Mouse (Mus musculus): ENCODE measurements at regions not wholly inside any gene's neighbourhood (a gene's known extent, or its start where the extent isn't known, plus 50 kb on each side); places are given as distances from the start of the nearest gene placed in this dataset.

- 25% methylated on average over 2 of the region's 2 CpGs for WGBS
- ATAC-seq (ENCODE audit: insufficient number of reproducible peaks, low FRiP score): no peak
- no peak overlapping the region for H3K9ac ChIP-seq
- H3K27me3 ChIP-seq (replicated peaks): no peaks in the 10 kb centered on the region
- H3K4me2 ChIP-seq: no peak overlapping the region
- H3K4me3 ChIP-seq: no peak overlapping the region
- H3K4me1 ChIP-seq (replicated peaks): no peaks in the 10 kb centered on the region
- no peaks in the 10 kb centered on the region for H3K9me3 ChIP-seq (replicated peaks)
- no peak overlapping the region for H3K27ac ChIP-seq (ENCODE audit: poor library complexity, severe bottlenecking)
- no peaks in the 10 kb centered on the region for H3K36me3 ChIP-seq
Observed at GRCm38 (mm10) chr12:42987018-42987606, 1223.0 kb downstream of the Dnajb9 start.

- Histone ChIP-seq H3K9ac (no peak overlapping the region), H3K27me3 (replicated peaks) (no peaks in the 10 kb centered on the region), H3K9me3 (replicated peaks) (no peaks in the 10 kb centered on the region), H3K4me2 (no peak overlapping the region), H3K4me3 (no peak overlapping the region), H3K36me3 (no peaks in the 10 kb centered on the region), H3K4me1 (replicated peaks) (no peaks in the 10 kb centered on the region), H3K27ac (ENCODE audit: poor library complexity, severe bottlenecking) (no peak overlapping the region)
- no peak for ATAC-seq (ENCODE audit: insufficient number of reproducible peaks, low FRiP score)
- 69% methylated on average over 1 of the region's 1 CpGs for WGBS
Observed at GRCm38 (mm10) chr12:42986505-42986904, 1223.6 kb downstream of the Dnajb9 start.

- Histone ChIP-seq H3K27me3 (replicated peaks) (no peaks in the 10 kb centered on the region), H3K36me3 (no peaks in the 10 kb centered on the region), H3K27ac (ENCODE audit: poor library complexity, severe bottlenecking) (no peak overlapping the region), H3K4me1 (replicated peaks) (no peaks in the 10 kb centered on the region), H3K9me3 (replicated peaks) (no peaks in the 10 kb centered on the region), H3K4me3 (no peak overlapping the region), H3K4me2 (no peak overlapping the region), H3K9ac (no peak overlapping the region)
- 72% methylated on average over 1 of the region's 1 CpGs for WGBS
- ATAC-seq (ENCODE audit: insufficient number of reproducible peaks, low FRiP score): no peak
Observed at GRCm38 (mm10) chr12:42986096-42986495, 1224.0 kb downstream of the Dnajb9 start.

- no peak for ATAC-seq (ENCODE audit: insufficient number of reproducible peaks, low FRiP score)
- no peaks in the 10 kb centered on the region for H3K36me3 ChIP-seq
- 67% methylated on average over 3 of the region's 3 CpGs for WGBS
Observed at GRCm38 (mm10) chr12:42978828-42979227, 1231.3 kb downstream of the Dnajb9 start.

GRCm38 (mm10) chr12:42972766-42973165 lies 1237.4 kb downstream of the Dnajb9 start:
- Histone ChIP-seq H3K9me3 (replicated peaks) (no peaks in the 10 kb centered on the region), H3K4me2 (no peak overlapping the region), H3K36me3 (no peaks in the 10 kb centered on the region), H3K4me3 (no peak overlapping the region), H3K9ac (no peak overlapping the region), H3K27me3 (replicated peaks) (no peaks in the 10 kb centered on the region), H3K27ac (ENCODE audit: poor library complexity, severe bottlenecking) (no peak overlapping the region), H3K4me1 (replicated peaks) (no peaks in the 10 kb centered on the region)
- WGBS: 64% methylated on average over 4 of the region's 4 CpGs
- peak; percentile 45; the same call in 1 of the 2 replicates for ATAC-seq (ENCODE audit: insufficient number of reproducible peaks, low FRiP score)

More at GRCm38 (mm10) chr12:42978828-42979227, 1231.3 kb downstream of the Dnajb9 start:
- no peak overlapping the region for H3K27ac ChIP-seq (ENCODE audit: poor library complexity, severe bottlenecking)
- H3K4me2 ChIP-seq: no peak overlapping the region
- H3K9ac ChIP-seq: no peak overlapping the region
- no peaks in the 10 kb centered on the region for H3K9me3 ChIP-seq (replicated peaks)
- no peaks in the 10 kb centered on the region for H3K27me3 ChIP-seq (replicated peaks)
- H3K4me3 ChIP-seq: no peak overlapping the region
- no peaks in the 10 kb centered on the region for H3K4me1 ChIP-seq (replicated peaks)

- ATAC-seq (ENCODE audit: insufficient number of reproducible peaks, low FRiP score): no peak
- H3K4me2 ChIP-seq: no peak overlapping the region
- H3K4me3 ChIP-seq: no peak overlapping the region
- H3K4me1 ChIP-seq (replicated peaks): no peaks in the 10 kb centered on the region
- no peak overlapping the region for H3K9ac ChIP-seq
- no peaks in the 10 kb centered on the region for H3K27me3 ChIP-seq (replicated peaks)
- H3K27ac ChIP-seq (ENCODE audit: poor library complexity, severe bottlenecking): no peak overlapping the region
- WGBS: 72% methylated on average over 2 of the region's 2 CpGs
- no peaks in the 10 kb centered on the region for H3K36me3 ChIP-seq
- H3K9me3 ChIP-seq (replicated peaks): 0 out of 2 replicates have a peak, but pooled peaks cover 7% of the 10 kb centered on the region
Observed at GRCm38 (mm10) chr12:42961535-42961934, 1248.6 kb downstream of the Dnajb9 start.

GRCm38 (mm10) chr12:42947961-42948360 lies 1262.2 kb downstream of the Dnajb9 start:
- H3K4me3 ChIP-seq: no peak overlapping the region
- WGBS: 76% methylated on average over 2 of the region's 2 CpGs
- H3K27ac ChIP-seq (ENCODE audit: poor library complexity, severe bottlenecking): no peak overlapping the region
- H3K4me1 ChIP-seq (replicated peaks): no peaks in the 10 kb centered on the region
- H3K36me3 ChIP-seq: no peaks in the 10 kb centered on the region
- H3K9ac ChIP-seq: no peak overlapping the region
- no peaks in the 10 kb centered on the region for H3K27me3 ChIP-seq (replicated peaks)
- no peak overlapping the region for H3K4me2 ChIP-seq
- no peak for ATAC-seq (ENCODE audit: insufficient number of reproducible peaks, low FRiP score)
- peaks cover 3% of the 10 kb centered on the region; the same call in 1 of the 2 replicates for H3K9me3 ChIP-seq (replicated peaks)

GRCm38 (mm10) chr12:42914374-42914773 lies 1295.8 kb downstream of the Dnajb9 start:
- no peaks in the 10 kb centered on the region for H3K9me3 ChIP-seq (replicated peaks)
- no peaks in the 10 kb centered on the region for H3K27me3 ChIP-seq (replicated peaks)
- 77% methylated on average over 2 of the region's 2 CpGs for WGBS
- H3K27ac ChIP-seq (ENCODE audit: poor library complexity, severe bottlenecking): no peak overlapping the region
- no peak for ATAC-seq (ENCODE audit: insufficient number of reproducible peaks, low FRiP score)
- no peaks in the 10 kb centered on the region for H3K36me3 ChIP-seq
- H3K9ac ChIP-seq: no peak overlapping the region
- no peak overlapping the region for H3K4me2 ChIP-seq
- no peak overlapping the region for H3K4me3 ChIP-seq
- H3K4me1 ChIP-seq (replicated peaks): no peaks in the 10 kb centered on the region
